Mouse (Mus musculus) neural tube, embryonic 12.5 days (tissue): ENCODE measurements at regions not wholly inside any gene's neighbourhood (a gene's known extent, or its start where the extent isn't known, plus 50 kb on each side); places are given as distances from the start of the nearest gene placed in this dataset.

Experiments
- ATAC-seq: fragments of 200-750 bp; cut with Nextera tagmentation; 2 replicates; pipeline ENCODE4 v1.8.0; 2017; ENCODE audit warnings: low read depth, mild to moderate bottlenecking, moderate TSS enrichment, moderate library complexity; ENCODE audit not compliant: low FRiP score
- H3K27ac ChIP-seq: fragments of 300-500 bp; sonication (generic); 2 replicates; pipeline ENCODE4 v1.5.1; 2016
- H3K27me3 ChIP-seq: fragments of 300-500 bp; sonication (generic); replicated peaks from 2 replicates; pipeline ENCODE4 v1.6.1; 2016; ENCODE audit warnings: mild to moderate bottlenecking
- H3K36me3 ChIP-seq: fragments of 300-500 bp; sonication (generic); 2 replicates; pipeline ENCODE4 v1.6.1; 2016; ENCODE audit warnings: mild to moderate bottlenecking
- H3K4me1 ChIP-seq: fragments of 300-500 bp; sonication (generic); 2 replicates; pipeline ENCODE4 v1.6.1; 2016
- H3K4me2 ChIP-seq: fragments of 300-500 bp; sonication (generic); replicated peaks from 2 replicates; pipeline ENCODE4 v1.6.1; 2016; ENCODE audit warnings: mild to moderate bottlenecking
- H3K4me3 ChIP-seq: fragments of 300-500 bp; sonication (generic); 2 replicates; pipeline ENCODE4 v1.5.1; 2016
- H3K9ac ChIP-seq: fragments of 300-500 bp; sonication (generic); 2 replicates; pipeline ENCODE4 v1.6.1; 2016; ENCODE audit warnings: mild to moderate bottlenecking
- H3K9me3 ChIP-seq: fragments of 300-500 bp; sonication (generic); 2 replicates; pipeline ENCODE4 v1.6.1; 2016; ENCODE audit warnings: mild to moderate bottlenecking
- WGBS: fragments of 180-500 bp; shearing (Covaris S2); methylation state at CpG from one replicate; pipeline ENCODE4 v1.1.7; 2016; 5-methylcytosine and 5-hydroxymethylcytosine counted together

DNA sequence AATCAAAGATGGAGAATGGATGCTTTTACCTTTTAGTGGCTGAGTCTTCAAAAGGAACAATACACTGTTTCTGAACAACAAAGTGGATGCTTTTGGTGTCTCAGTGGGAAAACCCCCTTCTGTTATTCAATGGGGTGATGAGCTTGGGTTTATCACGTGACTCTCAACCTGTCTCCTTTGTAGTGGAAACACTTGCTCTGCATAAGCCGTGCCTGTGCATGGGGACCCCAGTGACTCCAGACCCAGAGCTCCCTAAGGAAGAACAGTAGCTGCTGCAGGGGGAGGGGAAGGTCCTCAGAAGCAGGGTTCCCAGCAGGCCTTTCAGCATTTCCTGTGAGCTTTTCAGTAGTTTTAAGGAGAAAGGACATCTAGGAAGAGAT, 83.9 kb upstream of the Ankrd50 start:
- ATAC-seq = peak; percentile 65; the same call in 1 of the 2 replicates
- no peak overlapping the region for H3K27ac ChIP-seq
- no peak overlapping the region for H3K9ac ChIP-seq
- 9% methylated on average over 2 of the region's 2 CpGs for WGBS
- H3K4me2 ChIP-seq = no peak overlapping the region
- H3K36me3 ChIP-seq = no peaks in the 10 kb centered on the region
- no peak overlapping the region for H3K4me3 ChIP-seq
- H3K27me3 ChIP-seq = no peaks in the 10 kb centered on the region
- peaks cover 11% of the 10 kb centered on the region for H3K4me1 ChIP-seq
- no peaks in the 10 kb centered on the region for H3K9me3 ChIP-seq

DNA sequence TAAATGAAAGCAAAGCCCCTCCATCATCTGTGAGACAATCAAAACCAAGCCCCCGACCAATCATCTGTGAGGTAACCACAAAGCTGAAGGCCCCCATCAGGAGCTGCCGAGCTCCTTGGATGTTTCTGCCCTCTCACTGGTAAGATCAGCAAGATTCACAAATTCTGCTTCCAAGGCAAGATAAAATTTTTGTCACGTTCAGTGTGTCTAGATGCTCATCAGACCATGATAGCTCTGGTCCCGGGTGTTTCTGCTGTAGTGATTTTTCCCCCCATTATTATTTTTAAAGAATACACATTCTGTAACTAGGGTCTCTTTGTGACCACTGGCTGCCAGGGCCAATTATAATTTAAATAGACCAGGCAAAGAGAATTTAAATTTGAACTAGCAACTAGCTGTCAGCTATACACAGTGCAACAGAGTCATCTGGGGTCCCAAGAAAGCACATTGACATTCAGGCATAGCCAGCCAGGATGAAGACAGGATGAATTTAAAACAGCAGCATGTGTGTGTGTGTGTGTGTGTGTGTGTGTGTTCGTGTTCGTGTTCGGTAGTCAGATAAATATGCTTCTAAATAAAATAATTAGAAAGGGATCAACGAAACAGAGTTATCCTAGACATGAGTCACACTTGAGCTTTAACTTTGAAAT, 83.4 kb upstream of the Ankrd50 start:
- Histone ChIP-seq H3K27ac (no peak overlapping the region), H3K36me3 (no peaks in the 10 kb centered on the region), H3K9ac (no peak overlapping the region), H3K9me3 (no peaks in the 10 kb centered on the region), H3K27me3 (no peaks in the 10 kb centered on the region), H3K4me3 (no peak overlapping the region), H3K4me1 (peaks cover 11% of the 10 kb centered on the region), H3K4me2 (no peak overlapping the region)
- 48% methylated on average over 8 of the region's 8 CpGs for WGBS
- no peak for ATAC-seq

DNA sequence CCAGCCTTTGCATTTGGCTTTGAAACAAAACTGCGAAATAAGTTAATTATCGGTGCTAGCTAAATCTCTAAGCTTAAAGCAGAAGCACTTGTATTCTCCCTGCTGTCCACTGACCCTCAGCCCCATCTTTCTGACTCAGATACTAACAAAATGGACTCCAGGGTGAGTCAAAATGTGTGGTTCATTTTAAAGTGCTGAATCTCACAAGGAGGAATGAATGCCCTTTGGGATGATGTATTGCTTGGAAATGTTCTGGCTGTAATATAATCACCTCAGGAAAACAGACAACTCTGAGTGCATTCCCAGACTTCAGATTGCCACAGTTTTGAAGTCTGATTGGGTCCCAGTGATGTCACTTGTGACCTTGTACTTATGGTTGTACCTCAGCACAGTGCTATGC, 81.9 kb upstream of the Ankrd50 start:
- H3K9ac ChIP-seq = no peak overlapping the region
- H3K27ac ChIP-seq = no peak overlapping the region
- H3K27me3 ChIP-seq = no peaks in the 10 kb centered on the region
- no peaks in the 10 kb centered on the region for H3K9me3 ChIP-seq
- H3K36me3 ChIP-seq = no peaks in the 10 kb centered on the region
- no peak overlapping the region for H3K4me3 ChIP-seq
- peaks cover 11% of the 10 kb centered on the region for H3K4me1 ChIP-seq
- ATAC-seq = no peak
- H3K4me2 ChIP-seq = no peak overlapping the region
- WGBS = 93% methylated on average over 2 of the region's 2 CpGs

DNA sequence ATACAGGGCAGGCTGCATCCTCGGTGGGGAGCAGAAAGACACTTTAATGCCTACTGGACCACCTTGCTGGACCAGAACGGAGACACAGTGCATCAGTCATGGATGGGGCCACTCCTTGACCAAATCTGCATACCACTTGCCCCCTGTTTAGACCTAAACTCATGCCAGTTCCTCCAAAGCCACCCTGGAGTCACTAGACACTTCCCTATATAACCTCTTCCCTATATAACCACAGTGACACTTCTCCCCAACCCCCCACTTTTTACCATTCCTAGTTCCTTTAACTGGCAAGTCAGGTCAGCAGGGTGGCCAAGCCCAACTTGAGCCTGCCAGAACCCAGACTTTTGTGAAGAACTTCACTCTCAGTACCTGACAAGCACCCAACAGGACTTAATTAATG, 80.2 kb upstream of the Ankrd50 start:
- H3K4me2 ChIP-seq = no peak overlapping the region

DNA sequence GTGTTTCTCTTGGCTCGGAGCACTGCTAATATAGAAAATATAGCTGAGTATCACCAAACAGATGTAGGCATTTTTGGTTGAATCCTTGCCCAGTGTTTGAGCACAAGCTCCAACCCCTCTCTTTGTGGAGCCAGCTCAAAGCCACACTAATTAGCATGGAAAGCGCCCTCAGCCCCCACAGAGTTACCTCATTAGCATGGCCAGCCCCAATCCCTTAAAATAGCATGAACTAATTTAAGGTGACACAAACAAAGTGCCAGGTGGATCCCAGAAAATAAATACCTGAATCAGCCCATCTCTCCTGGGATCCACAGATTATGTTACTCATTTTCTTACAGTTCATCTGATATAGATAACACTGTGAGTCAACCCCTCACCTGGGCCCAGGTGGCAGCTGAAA, 79.7 kb upstream of the Ankrd50 start:
- peaks cover 11% of the 10 kb centered on the region for H3K4me1 ChIP-seq
- H3K4me3 ChIP-seq = no peak overlapping the region
- no peaks in the 10 kb centered on the region for H3K27me3 ChIP-seq
- no peak for ATAC-seq
- no peak overlapping the region for H3K9ac ChIP-seq
- H3K36me3 ChIP-seq = no peaks in the 10 kb centered on the region
- H3K9me3 ChIP-seq = no peaks in the 10 kb centered on the region
- 37% methylated on average over 2 of the region's 2 CpGs for WGBS
- no peak overlapping the region for H3K27ac ChIP-seq
- H3K4me2 ChIP-seq = no peak overlapping the region

More for the DNA sequence above, 80.2 kb upstream of the Ankrd50 start:
- Histone ChIP-seq H3K36me3 (no peaks in the 10 kb centered on the region), H3K4me3 (no peak overlapping the region), H3K9ac (no peak overlapping the region), H3K27me3 (no peaks in the 10 kb centered on the region), H3K27ac (no peak overlapping the region), H3K9me3 (no peaks in the 10 kb centered on the region), H3K4me1 (peaks cover 11% of the 10 kb centered on the region)
- ATAC-seq = no peak
- WGBS = 35% methylated on average over 2 of the region's 2 CpGs

DNA sequence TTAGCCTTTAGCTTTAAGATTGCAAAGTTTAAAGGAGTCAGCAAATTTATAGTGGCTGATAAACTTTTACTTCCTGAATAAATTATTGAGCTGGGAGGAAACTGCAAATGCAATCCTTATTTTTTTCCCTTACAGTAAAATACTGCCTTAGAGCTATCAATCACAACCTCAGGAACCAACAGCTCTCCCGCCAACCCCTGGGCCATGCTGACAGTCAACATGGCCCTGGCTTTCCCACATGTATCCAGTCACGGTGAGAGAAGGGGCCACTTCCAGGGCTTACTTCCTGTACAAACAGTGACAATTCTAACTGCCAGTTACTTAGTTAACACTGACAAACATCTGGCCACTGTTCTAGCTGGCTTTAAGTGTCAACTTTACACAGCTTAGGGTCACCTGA, 76.5 kb upstream of the Ankrd50 start:
- peaks cover 3% of the 10 kb centered on the region; the same call in 1 of the 2 replicates for H3K4me1 ChIP-seq
- H3K9ac ChIP-seq = no peak overlapping the region
- H3K4me2 ChIP-seq = no peak overlapping the region
- no peak overlapping the region for H3K27ac ChIP-seq
- no peaks in the 10 kb centered on the region for H3K36me3 ChIP-seq
- H3K9me3 ChIP-seq = no peaks in the 10 kb centered on the region
- H3K27me3 ChIP-seq = no peaks in the 10 kb centered on the region
- no peak overlapping the region for H3K4me3 ChIP-seq
- WGBS = 69% methylated on average over 2 of the region's 2 CpGs
- no peak for ATAC-seq

DNA sequence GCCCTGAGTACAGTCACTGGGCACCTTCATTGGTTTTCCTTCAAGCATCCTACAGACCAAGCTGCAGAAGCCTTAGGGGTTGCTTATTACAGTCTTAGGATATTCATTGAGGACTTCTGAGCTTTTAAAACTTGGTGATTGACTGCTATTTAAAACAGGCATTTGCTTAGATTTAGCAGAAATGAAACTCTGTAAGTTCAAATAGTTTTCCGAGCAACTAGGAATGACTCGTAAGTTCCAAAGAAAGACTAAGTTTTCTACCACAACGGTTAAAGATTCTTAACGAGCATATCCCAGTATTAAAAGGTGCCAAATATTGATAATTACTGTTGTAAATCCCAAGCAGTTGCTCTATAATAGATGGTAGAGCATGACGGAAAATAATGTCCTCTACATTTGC, 71.3 kb upstream of the Ankrd50 start:
- Histone ChIP-seq H3K4me1 (peaks cover 4% of the 10 kb centered on the region; the same call in 1 of the 2 replicates), H3K36me3 (no peaks in the 10 kb centered on the region), H3K4me2 (no peak overlapping the region), H3K27me3 (no peaks in the 10 kb centered on the region), H3K4me3 (no peak overlapping the region), H3K9me3 (no peaks in the 10 kb centered on the region), H3K9ac (no peak overlapping the region), H3K27ac (no peak overlapping the region)
- no peak for ATAC-seq
- whole genome bisulfite sequencing = 91% methylated on average over 5 of the region's 5 CpGs

DNA sequence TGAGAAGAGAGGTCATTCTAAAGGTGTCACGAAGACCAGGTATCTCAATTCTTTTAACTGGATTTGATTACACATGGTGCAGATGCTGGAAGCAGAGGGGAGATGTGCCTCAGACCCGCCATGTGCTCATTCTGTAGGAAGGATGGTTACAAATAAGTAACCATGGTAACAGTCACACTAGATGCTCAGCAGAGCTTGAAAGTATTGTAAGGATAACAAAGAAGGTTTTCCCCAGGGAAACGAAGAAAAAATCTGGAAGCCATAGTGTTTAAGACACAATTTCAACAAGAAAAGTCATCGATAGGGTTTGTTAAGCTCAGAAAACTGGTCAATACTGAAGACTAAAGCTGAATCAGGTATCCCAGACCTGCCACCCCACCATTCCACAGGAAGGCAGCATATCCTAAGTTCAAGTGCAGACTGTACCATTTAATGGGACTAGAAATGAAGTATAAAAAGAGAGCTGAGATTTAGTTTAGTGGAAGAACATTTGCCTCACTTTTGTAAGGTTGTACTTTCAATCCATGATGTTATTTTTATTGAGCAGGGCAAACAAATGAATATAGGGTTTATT, 68.9 kb upstream of the Ankrd50 start:
- peaks cover 4% of the 10 kb centered on the region; the same call in 1 of the 2 replicates for H3K4me1 ChIP-seq
- no peak overlapping the region for H3K4me2 ChIP-seq
- H3K36me3 ChIP-seq = no peaks in the 10 kb centered on the region
- no peak overlapping the region for H3K4me3 ChIP-seq
- ATAC-seq = peak; percentile 91
- WGBS = 29% methylated on average over 4 of the region's 4 CpGs
- H3K9me3 ChIP-seq = 0 out of 2 replicates have a peak, but pooled peaks cover 4% of the 10 kb centered on the region
- no peaks in the 10 kb centered on the region for H3K27me3 ChIP-seq
- no peak overlapping the region for H3K9ac ChIP-seq
- H3K27ac ChIP-seq = no peak overlapping the region

DNA sequence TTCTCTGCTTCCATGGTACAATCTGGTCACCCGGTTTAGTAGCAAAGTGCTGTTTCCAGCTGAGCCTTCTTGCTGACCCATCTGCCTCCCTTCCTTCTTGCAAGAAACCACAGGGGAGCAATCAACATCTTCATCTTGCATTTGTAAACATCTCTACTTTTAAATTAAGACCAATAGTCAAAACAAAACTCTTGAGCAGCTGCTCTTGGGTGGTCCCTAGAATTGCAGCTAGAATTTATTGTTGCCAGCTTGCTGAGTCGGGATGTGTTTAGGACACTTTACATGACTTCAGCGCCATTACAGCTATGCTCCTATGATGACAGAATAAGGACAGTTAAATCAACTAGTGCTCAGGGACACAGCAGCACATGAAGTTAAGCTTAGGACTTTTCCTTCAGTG, 62.4 kb upstream of the Ankrd50 start:
- no peak overlapping the region for H3K4me3 ChIP-seq
- H3K27me3 ChIP-seq = no peaks in the 10 kb centered on the region
- no peaks in the 10 kb centered on the region for H3K4me1 ChIP-seq
- no peak overlapping the region for H3K4me2 ChIP-seq
- H3K36me3 ChIP-seq = no peaks in the 10 kb centered on the region
- no peak for ATAC-seq
- H3K9me3 ChIP-seq = 0 out of 2 replicates have a peak, but pooled peaks cover 4% of the 10 kb centered on the region
- H3K9ac ChIP-seq = no peak overlapping the region
- no peak overlapping the region for H3K27ac ChIP-seq
- WGBS = 62% methylated on average over 3 of the region's 3 CpGs

DNA sequence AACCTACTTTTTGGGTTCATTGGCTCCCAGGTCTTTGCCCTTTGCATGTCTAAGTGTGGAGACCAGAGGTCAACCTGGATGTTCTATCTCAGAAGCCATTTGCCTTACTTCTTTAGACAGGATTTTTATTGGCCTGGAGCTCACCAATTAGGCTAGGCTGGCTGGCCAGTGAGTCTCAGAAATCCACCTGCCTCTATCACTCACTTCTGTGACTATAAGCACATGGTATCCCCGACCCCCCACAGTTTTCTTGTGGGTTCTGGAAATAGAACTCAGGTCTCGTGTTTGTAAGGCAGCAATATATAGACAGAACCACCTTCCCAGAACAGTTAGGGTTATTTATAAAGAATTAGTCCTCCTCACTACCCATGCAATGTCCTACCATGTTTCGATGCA, 60.9 kb upstream of the Ankrd50 start:
- ATAC-seq = no peak
- H3K9me3 ChIP-seq = 0 out of 2 replicates have a peak, but pooled peaks cover 2% of the 10 kb centered on the region
- H3K9ac ChIP-seq = no peak overlapping the region
- WGBS = 85% methylated on average over 3 of the region's 3 CpGs
- H3K27ac ChIP-seq = no peak overlapping the region
- no peak overlapping the region for H3K4me3 ChIP-seq
- no peaks in the 10 kb centered on the region for H3K36me3 ChIP-seq
- H3K4me2 ChIP-seq = no peak overlapping the region
- no peaks in the 10 kb centered on the region for H3K4me1 ChIP-seq
- no peaks in the 10 kb centered on the region for H3K27me3 ChIP-seq

DNA sequence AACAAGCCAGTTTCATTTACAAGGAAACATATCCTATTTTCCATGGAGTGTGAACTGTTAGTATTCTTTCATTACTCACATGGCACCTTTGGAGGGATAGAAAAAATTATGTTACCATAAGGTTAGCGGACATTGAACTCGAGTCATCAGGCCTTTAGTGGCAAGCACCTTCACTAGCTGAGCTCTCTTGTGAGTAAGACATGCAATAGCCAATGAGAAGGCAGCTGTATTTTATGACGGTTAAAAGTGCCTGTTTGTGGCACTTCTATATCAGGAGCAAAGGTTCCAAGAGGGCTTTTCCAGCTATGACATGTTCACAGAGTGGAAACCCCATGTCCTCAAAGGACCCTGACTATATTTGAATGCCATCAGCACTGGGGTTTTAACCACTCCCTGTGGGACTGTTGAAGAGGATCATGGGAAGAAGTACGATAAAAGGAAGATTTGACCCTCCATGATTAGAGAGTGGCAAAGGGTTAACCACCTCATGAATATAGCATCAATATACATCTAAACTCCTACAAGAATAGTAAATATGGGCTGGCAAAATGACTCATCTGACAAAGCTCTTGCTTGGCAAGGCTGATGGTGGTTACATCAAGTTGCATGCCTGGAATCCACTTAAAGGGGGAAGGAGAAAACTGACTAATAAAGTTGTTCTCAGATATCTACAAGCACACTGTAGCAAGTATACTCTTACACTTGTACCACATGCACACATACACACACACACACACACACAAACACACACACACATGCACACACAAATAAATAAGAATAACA, 60.3 kb upstream of the Ankrd50 start:
- H3K4me3 ChIP-seq = no peak overlapping the region
- 89% methylated on average over 4 of the region's 4 CpGs for WGBS

DNA sequence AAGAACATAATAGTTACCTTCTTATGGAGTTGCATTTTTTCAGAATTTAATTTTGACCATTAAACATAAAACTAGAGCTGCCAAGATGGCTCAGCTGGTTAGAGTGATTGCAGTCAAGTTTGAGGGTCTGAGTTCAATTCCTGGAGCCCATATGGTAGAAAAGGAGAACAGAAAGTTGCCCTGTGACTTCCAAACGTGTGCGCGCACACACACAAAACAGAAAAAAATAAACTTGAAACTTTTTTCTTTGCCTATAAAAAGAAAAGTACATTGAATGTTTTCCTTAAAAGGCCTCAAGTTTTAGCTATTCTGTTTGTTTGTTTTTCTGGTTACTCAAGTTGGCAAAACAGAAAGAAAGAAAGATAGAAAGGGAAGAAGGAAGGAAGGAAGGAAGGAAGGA, 59.2 kb upstream of the Ankrd50 start:
- Histone ChIP-seq H3K9ac (no peak overlapping the region), H3K4me3 (no peak overlapping the region), H3K4me2 (no peak overlapping the region), H3K36me3 (no peaks in the 10 kb centered on the region), H3K9me3 (no peaks in the 10 kb centered on the region), H3K4me1 (no peaks in the 10 kb centered on the region), H3K27me3 (no peaks in the 10 kb centered on the region), H3K27ac (no peak overlapping the region)
- no peak for ATAC-seq
- 98% methylated on average over 3 of the region's 3 CpGs for WGBS

More for the DNA sequence above, 60.3 kb upstream of the Ankrd50 start:
- Histone ChIP-seq H3K9ac (no peak overlapping the region), H3K4me1 (no peaks in the 10 kb centered on the region), H3K27ac (no peak overlapping the region), H3K36me3 (no peaks in the 10 kb centered on the region), H3K9me3 (no peaks in the 10 kb centered on the region), H3K27me3 (no peaks in the 10 kb centered on the region), H3K4me2 (no peak overlapping the region)
- ATAC-seq = no peak
